Mouse (Mus musculus) testis, adult 2 months (tissue): ENCODE data around the gene H2afx. TPM values are rescaled to one million over a fixed set of nuclear protein-coding genes. Genes with fewer than 3 reads are reported as not detected.
A peak's percentile ranks its signal among the peaks of the same experiment; 100 is the strongest.

Source experiments
- H3K27ac ChIP-seq: fragments of 200-500 bp; 2 replicates; pipeline ENCODE4 v1.5.1; 2012; ENCODE audit warnings: low read depth, low read length; ENCODE audit not compliant: control insufficient read depth, insufficient read depth
- H3K27me3 ChIP-seq: fragments of 200-500 bp; 2 replicates; pipeline ENCODE4 v1.6.1; 2012; ENCODE audit warnings: mild to moderate bottlenecking, low read length, moderate library complexity; ENCODE audit not compliant: control insufficient read depth, insufficient read depth
- H3K36me3 ChIP-seq: fragments of 200-500 bp; 2 replicates; pipeline ENCODE4 v1.6.1; 2012; ENCODE audit warnings: mild to moderate bottlenecking, low read length; ENCODE audit not compliant: control insufficient read depth, insufficient read depth
- H3K4me1 ChIP-seq: fragments of 200-500 bp; 2 replicates; pipeline ENCODE4 v1.6.1; 2012; ENCODE audit warnings: low read length; ENCODE audit not compliant: control insufficient read depth, insufficient read depth
- H3K4me3 ChIP-seq: fragments of 200-500 bp; 2 replicates; pipeline ENCODE4 v1.5.1; 2012; ENCODE audit warnings: low read depth, mild to moderate bottlenecking, low read length, moderate library complexity, mixed read lengths; ENCODE audit not compliant: control insufficient read depth
- CTCF ChIP-seq: fragments of 200-500 bp; IDR thresholded peaks from 2 replicates; pipeline ENCODE4 v1.5.1; 2012; ENCODE audit warnings: low read depth, mild to moderate bottlenecking, inconsistent platforms, low read length, moderate library complexity; ENCODE audit not compliant: control insufficient read depth, insufficient read depth, insufficient replicate concordance
- POLR2A ChIP-seq: fragments of 200-500 bp; IDR thresholded peaks from 2 replicates; pipeline ENCODE4 v1.6.1; 2012; ENCODE audit warnings: low read depth, mild to moderate bottlenecking, inconsistent platforms, low read length, moderate library complexity; ENCODE audit not compliant: control insufficient read depth
- polyA plus RNA-seq: library from polyadenylated mRNA; depleted of rRNA; stranded (reverse); fragments of >200 nt; gene quantifications from 2 replicates; pipeline ENCODE4 v1.2.3, GENCODE M21; 2012

Gene H2afx
- polyA plus RNA-seq, 1 experiment = 107 TPM

GRCm38 (mm10) chr9:44305466-44306079, 28.9 kb upstream of the H2afx start, which contains the start of gene Hinfp:
Gene Hinfp, minus strand, starts transcription at chr9:44305671.
- TF ChIP-seq POLR2A (peak; percentile 72), CTCF (no peak)
- no peaks in the 10 kb centered on the region; the same call in none of the 2 replicates for H3K36me3 ChIP-seq
- peak within 1 kb of the TSS; percentile 93 for H3K27ac ChIP-seq
- no peaks in the 10 kb centered on the region for H3K27me3 ChIP-seq
- peaks cover 4% of the 10 kb centered on the region for H3K4me1 ChIP-seq
- peak within 1 kb of the TSS; percentile 98 for H3K4me3 ChIP-seq

GRCm38 (mm10) chr9:44306532-44306931, 28.0 kb upstream of the H2afx start:
- Histone ChIP-seq H3K27ac (no peak overlapping the region), H3K4me1 (peaks cover 4% of the 10 kb centered on the region), H3K4me3 (no peak overlapping the region), H3K27me3 (no peaks in the 10 kb centered on the region), H3K36me3 (no peaks in the 10 kb centered on the region; the same call in none of the 2 replicates)
- no peak for TF ChIP-seq CTCF
- TF ChIP-seq POLR2A = no peak

- H3K4me3 ChIP-seq = no peak overlapping the region
- H3K36me3 ChIP-seq = no peaks in the 10 kb centered on the region; the same call in 1 of the 2 replicates
- no peak overlapping the region for H3K27ac ChIP-seq
- TF ChIP-seq POLR2A (no peak), CTCF (no peak)
- H3K4me1 ChIP-seq = peaks cover 4% of the 10 kb centered on the region
- no peaks in the 10 kb centered on the region for H3K27me3 ChIP-seq
Observed at GRCm38 (mm10) chr9:44307248-44307647, 27.2 kb upstream of the H2afx start.

GRCm38 (mm10) chr9:44309756-44310155, 24.7 kb upstream of the H2afx start:
- Histone ChIP-seq H3K27me3 (no peaks in the 10 kb centered on the region), H3K27ac (no peak overlapping the region), H3K36me3 (no peaks in the 10 kb centered on the region), H3K4me1 (peaks cover 2% of the 10 kb centered on the region; the same call in 1 of the 2 replicates), H3K4me3 (no peak overlapping the region)
- TF ChIP-seq CTCF = no peak
- no peak for TF ChIP-seq POLR2A

- Histone ChIP-seq H3K4me3 (no peak overlapping the region), H3K4me1 (peaks cover 1% of the 10 kb centered on the region; the same call in 1 of the 2 replicates), H3K27me3 (no peaks in the 10 kb centered on the region), H3K27ac (no peak overlapping the region), H3K36me3 (no peaks in the 10 kb centered on the region; the same call in 1 of the 2 replicates)
- no peak for TF ChIP-seq CTCF
Observed at GRCm38 (mm10) chr9:44310750-44311135, 23.8 kb upstream of the H2afx start.

- no peak overlapping the region for H3K4me3 ChIP-seq
- TF ChIP-seq CTCF (no peak), POLR2A (no peak)
- H3K4me1 ChIP-seq = no peaks in the 10 kb centered on the region; the same call in 1 of the 2 replicates
- no peaks in the 10 kb centered on the region; the same call in 1 of the 2 replicates for H3K36me3 ChIP-seq
- no peak overlapping the region for H3K27ac ChIP-seq
- H3K27me3 ChIP-seq = no peaks in the 10 kb centered on the region
Observed at GRCm38 (mm10) chr9:44311136-44312134, 23.1 kb upstream of the H2afx start.
